ENCODE assay signal across 8 mouse cellular contexts in genomic region chr3:81102158-81102876, GRCm38 (mm10).
DNase-seq lines count a peak whose midpoint lies in the region; ATAC-seq and TF ChIP-seq lines count a peak whose summit lies in the region.

No protein-coding gene starts in this region.

- no peaks in the 10 kb centered on the region for H3K79me2 ChIP-seq in macrophage (ENCODE audit: inconsistent target)

- H3K36me3 ChIP-seq in kidney, postnatal 0 days (ENCODE audit: insufficient read depth, low read length) = no peaks in the 10 kb centered on the region
- H3K36me3 ChIP-seq in macrophage (ENCODE audit: inconsistent target) = no peaks in the 10 kb centered on the region

- peak overlapping the region; percentile 4; the same call in 1 of the 2 replicates for H3K4me2 ChIP-seq in kidney, postnatal 0 days (ENCODE audit: low read length)

- no peak for TF ChIP-seq CTCF in kidney, postnatal 0 days (IDR thresholded peaks at IDR 0.05; ENCODE audit: low read depth)

- H3K27me3 ChIP-seq in kidney, postnatal 0 days (ENCODE audit: insufficient read depth, low read length) = no peaks in the 10 kb centered on the region

- H3K27ac ChIP-seq in kidney, postnatal 0 days = peak overlapping the region; percentile 54
- peak overlapping the region; percentile 52 for H3K27ac ChIP-seq in macrophage

- ATAC-seq in kidney, postnatal 0 days (replicated peaks; ENCODE audit: low FRiP score, low read depth) = peak; percentile 72

- peaks cover 6% of the 10 kb centered on the region; the same call in 1 of the 2 replicates for H3K4me1 ChIP-seq in kidney, postnatal 0 days (replicated peaks; ENCODE audit: insufficient read depth, low read length)

- WGBS in kidney, postnatal 0 days = 24% methylated on average over 3 of the region's 3 CpGs
- WGBS in macrophage (ENCODE audit: missing documents) = 19% methylated on average over 3 of the region's 3 CpGs

- peak; percentile 30 for DNase-seq in layer of hippocampus, adult 11-12 months (ENCODE audit: low spot score)
- no peak for DNase-seq in layer of hippocampus, postnatal 36 days
- peak; percentile 37 for DNase-seq in c-Kit-positive CD71-negative TER-119-negative erythroid progenitor cells, embryonic 14.5 days (ENCODE audit: low read depth)
- DNase-seq in kidney, postnatal 0 days (ENCODE audit: low spot score) = peak; percentile 39
- DNase-seq in testis, postnatal 10 days (ENCODE audit: low spot score) = no peak
- DNase-seq in yolk sac, embryonic 10.5 days (ENCODE audit: low spot score) = no peak
- DNase-seq in adrenal gland, postnatal 14 days = no peak

- no peak overlapping the region for H3K4me3 ChIP-seq in kidney, postnatal 0 days (replicated peaks; ENCODE audit: low read depth, low read length)
- no peak overlapping the region for H3K4me3 ChIP-seq in macrophage (ENCODE audit: inconsistent target)

- H3K9me3 ChIP-seq in kidney, postnatal 0 days (replicated peaks; ENCODE audit: low read length) = no peaks in the 10 kb centered on the region

- H3K9ac ChIP-seq in kidney, postnatal 0 days (ENCODE audit: low read depth, low read length) = no peak overlapping the region

Comparison
In these comparisons a context has a peak if more than half of its experiments do, and no peak if none do; other contexts are left out.
1. DNase-seq: peak in layer of hippocampus, adult 11-12 months (single experiment), c-Kit-positive CD71-negative TER-119-negative erythroid progenitor cells, embryonic 14.5 days (single experiment) and kidney, postnatal 0 days (single experiment); none in layer of hippocampus, postnatal 36 days (0 of 2), testis, postnatal 10 days (single experiment), yolk sac, embryonic 10.5 days (single experiment) and adrenal gland, postnatal 14 days (single experiment).